Mouse (Mus musculus) MEL (cell line): ENCODE data around the gene Ivd.

ENCODE experiments used
- CTCF ChIP-seq, 3 experiments: IDR thresholded peaks in 2 of 3; conservative IDR thresholded peaks in 1 of 3; 2 replicates each; pipeline ENCODE4 v1.5.1; 2011 to 2012; ENCODE audit warnings: low read length in 3 of 3, low read depth in 2 of 3, mild to moderate bottlenecking in 2 of 3, improper control_type of control experiment in 1 of 3, inconsistent platforms in 1 of 3, mixed read lengths in 1 of 3, moderate library complexity in 1 of 3; ENCODE audit not compliant: control insufficient read depth in 1 of 3, insufficient read depth in 1 of 3, poor library complexity in 1 of 3, severe bottlenecking in 1 of 3
- E2F4 ChIP-seq: IDR thresholded peaks from 2 replicates; pipeline ENCODE4 v1.6.1; 2011; ENCODE audit warnings: low read depth, low read length, improper control_type of control experiment, borderline replicate concordance
- ELF1 ChIP-seq: IDR thresholded peaks from 2 replicates; pipeline ENCODE4 v1.6.1; 2014; ENCODE audit warnings: low read depth, mild to moderate bottlenecking, inconsistent platforms, low read length, improper control_type of control experiment, moderate library complexity
- GABPA ChIP-seq: IDR thresholded peaks from 2 replicates; pipeline ENCODE4 v1.6.1; 2012; ENCODE audit warnings: low read depth, mild to moderate bottlenecking, inconsistent platforms, low read length, improper control_type of control experiment, moderate library complexity
- JUND ChIP-seq: IDR thresholded peaks from 2 replicates; pipeline ENCODE4 v1.6.1; 2011; ENCODE audit warnings: low read depth, mild to moderate bottlenecking, improper control_type of control experiment, low read length
- MAFK ChIP-seq: IDR thresholded peaks from 2 replicates; pipeline ENCODE4 v1.6.1; 2011; ENCODE audit warnings: low read depth, mild to moderate bottlenecking, low read length, improper control_type of control experiment, borderline replicate concordance
- MYC ChIP-seq: IDR thresholded peaks from 2 replicates; pipeline ENCODE4 v1.6.1; 2011; ENCODE audit warnings: low read depth, mild to moderate bottlenecking, low read length, improper control_type of control experiment, moderate library complexity
- TAL1 ChIP-seq: IDR thresholded peaks from 2 replicates; pipeline ENCODE4 v1.6.1; 2012; ENCODE audit warnings: mild to moderate bottlenecking, inconsistent platforms, low read length, moderate library complexity, mixed read lengths
- ZC3H11A ChIP-seq: IDR thresholded peaks from 2 replicates; pipeline ENCODE4 v1.6.1; 2012; ENCODE audit warnings: low read depth, mild to moderate bottlenecking, inconsistent platforms, low read length, improper control_type of control experiment

- TF ChIP-seq E2F4 (no peak), CTCF (IDR thresholded peaks at IDR 0.05 in 2 of 3, conservative IDR thresholded peaks at IDR 0.05 in 1 of 3; ENCODE audit: control insufficient read depth in 1 of 3, insufficient read depth in 1 of 3, low read depth in 2 of 3, low read length in 3 of 3, poor library complexity in 1 of 3, severe bottlenecking in 1 of 3) (no peak), ELF1 (no peak), GABPA (no peak), TAL1 (no peak), JUND (no peak), MYC (no peak), MAFK (no peak), ZC3H11A (no peak)
These were observed 36.1 kb downstream of the Ivd start for GRCm38 (mm10) chr2:118897808-118898207.
